Mouse (Mus musculus) R1 (cell line): ENCODE data around the gene Ccdc142.

Experiments
- DNase-seq: peaks from one replicate; pipeline ENCODE4 v3.0.0-alpha.2; 2018; ENCODE audit warnings: low read depth, low spot score

The Ccdc142 gene

GRCm38 (mm10) chr6:83138056-83138455, 36.7 kb downstream of the Ccdc142 start:
- DNase-seq: no peak

GRCm38 (mm10) chr6:83140044-83140443, 38.6 kb downstream of the Ccdc142 start:
- no peak for DNase-seq

GRCm38 (mm10) chr6:83141636-83142035, 40.2 kb downstream of the Ccdc142 start:
- DNase-seq: no peak

GRCm38 (mm10) chr6:83142211-83142731, 40.9 kb downstream of the Ccdc142 start:
- DNase-seq: no peak

- DNase-seq: no peak
Observed at GRCm38 (mm10) chr6:83142886-83143285, 41.5 kb downstream of the Ccdc142 start.

- no peak for DNase-seq
Observed at GRCm38 (mm10) chr6:83145209-83145608, 43.8 kb downstream of the Ccdc142 start.

GRCm38 (mm10) chr6:83145805-83146204, 44.4 kb downstream of the Ccdc142 start:
- DNase-seq: no peak

- no peak for DNase-seq
Observed at GRCm38 (mm10) chr6:83147280-83147679, 45.9 kb downstream of the Ccdc142 start.

GRCm38 (mm10) chr6:83151721-83152120, 50.3 kb downstream of the Ccdc142 start:
- DNase-seq: no peak

GRCm38 (mm10) chr6:83153038-83153437, 51.6 kb downstream of the Ccdc142 start:
- no peak for DNase-seq

GRCm38 (mm10) chr6:83153485-83153884, 52.1 kb downstream of the Ccdc142 start:
- no peak for DNase-seq

- no peak for DNase-seq
Observed at GRCm38 (mm10) chr6:83155552-83156238, 54.3 kb downstream of the Ccdc142 start.

- peak; percentile 87 for DNase-seq
Observed at GRCm38 (mm10) chr6:83156259-83156684, 54.9 kb downstream of the Ccdc142 start, which contains the start of the genes Wdr54 and 1700003E16Rik. Wdr54 (minus strand) TSS chr6:83156397. 1700003E16Rik (plus strand) TSS chr6:83156404.
